ENCODE assay signal across 10 mouse cellular contexts in the genomic region with DNA sequence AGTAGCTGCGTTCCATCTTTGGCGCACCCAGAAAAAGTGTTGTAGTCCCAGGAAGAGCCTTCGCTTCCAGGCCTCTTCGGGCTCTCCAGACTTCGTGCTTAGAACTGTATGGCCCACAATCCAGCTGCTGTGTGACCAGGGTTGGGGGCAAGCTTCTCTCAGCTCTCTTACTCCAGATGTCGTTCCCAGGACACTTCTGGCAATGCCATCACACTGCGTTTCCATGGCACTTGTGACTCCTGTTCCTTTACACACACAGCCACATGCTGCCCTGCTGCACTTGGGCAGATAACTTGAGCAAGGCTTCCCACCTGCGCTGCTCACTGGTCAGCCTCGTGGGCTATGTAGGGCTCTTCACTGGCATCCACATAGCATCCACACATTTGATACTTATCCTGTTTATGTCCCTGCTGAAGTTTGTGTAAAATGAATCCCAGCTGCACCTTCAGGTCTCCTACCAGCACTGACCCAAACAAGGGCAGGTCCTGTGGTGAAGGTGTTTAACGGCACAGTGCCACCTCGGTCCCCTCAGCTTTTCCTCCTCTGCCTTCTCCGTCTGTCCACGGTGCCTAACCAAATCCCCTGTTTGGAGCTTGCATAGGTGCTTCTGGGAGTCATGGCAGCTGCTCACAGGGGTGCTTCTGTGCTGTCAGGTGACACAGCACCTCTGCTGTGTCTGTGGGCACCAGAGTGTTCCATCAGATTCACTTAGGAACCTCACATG. TPM values are rescaled to one million over a fixed set of nuclear protein-coding genes. Genes with fewer than 3 reads are reported as not detected.
DNase-seq lines count a peak whose midpoint lies in the region; ATAC-seq lines count a peak whose summit lies in the region.
"Had no signal": no experiment of that assay in that cellular context is flagged by ENCODE, and none has a peak within 500 bp of the region (broad histone marks: within the 10 kb centered on the region; RNA-seq: fewer than 3 reads in every experiment).

No protein-coding gene starts in this region.

- H3K27ac ChIP-seq in neural tube, embryonic 11.5 days (ENCODE audit: low read depth, low read length) = peak overlapping the region; percentile 100
- peak overlapping the region; percentile 99 for H3K27ac ChIP-seq in forebrain, embryonic 16.5 days (ENCODE audit: low read length)
- peak overlapping the region; percentile 100 for H3K27ac ChIP-seq in limb, embryonic 12.5 days
- peak overlapping the region; percentile 97 for H3K27ac ChIP-seq in stomach, embryonic 15.5 days

- no peaks in the 10 kb centered on the region for H3K9me3 ChIP-seq in neural tube, embryonic 11.5 days (ENCODE audit: control insufficient read depth, low read length)
- H3K9me3 ChIP-seq in forebrain, embryonic 16.5 days (ENCODE audit: control insufficient read depth, low read length) = no peaks in the 10 kb centered on the region
- H3K9me3 ChIP-seq in limb, embryonic 12.5 days = no peaks in the 10 kb centered on the region
- H3K9me3 ChIP-seq in stomach, embryonic 15.5 days = no peaks in the 10 kb centered on the region

- H3K36me3 ChIP-seq in neural tube, embryonic 11.5 days (ENCODE audit: control insufficient read depth, insufficient read depth, low read length) = peaks cover 3% of the 10 kb centered on the region; the same call in 1 of the 2 replicates
- H3K36me3 ChIP-seq in forebrain, embryonic 16.5 days (ENCODE audit: control insufficient read depth, insufficient read depth) = peaks cover 6% of the 10 kb centered on the region
- peaks cover 22% of the 10 kb centered on the region for H3K36me3 ChIP-seq in limb, embryonic 12.5 days
- peaks cover 13% of the 10 kb centered on the region for H3K36me3 ChIP-seq in stomach, embryonic 15.5 days

- no peak overlapping the region for H3K4me2 ChIP-seq in neural tube, embryonic 11.5 days (ENCODE audit: low read depth)
- no peak overlapping the region for H3K4me2 ChIP-seq in forebrain, embryonic 16.5 days (ENCODE audit: low read length)
- peak overlapping the region; percentile 65; the same call in 1 of the 2 replicates for H3K4me2 ChIP-seq in limb, embryonic 12.5 days
- H3K4me2 ChIP-seq in stomach, embryonic 15.5 days = no peak overlapping the region

- DNase-seq in neural tube, embryonic 11.5 days (ENCODE audit: low spot score) = no peak
- DNase-seq in neural tube, embryonic 10.5 days (ENCODE audit: extremely low spot score, low spot score) = no peak
- DNase-seq in urinary bladder, postnatal 25 days (ENCODE audit: low spot score) = no peak
- no peak for DNase-seq in gastrocnemius, postnatal 14 days
- DNase-seq in urinary bladder, adult 18-20 months (ENCODE audit: low spot score in 2 of 2) = no peak

- no peaks in the 10 kb centered on the region for H3K27me3 ChIP-seq in neural tube, embryonic 11.5 days (ENCODE audit: control insufficient read depth, insufficient read depth, low read length)
- no peaks in the 10 kb centered on the region for H3K27me3 ChIP-seq in forebrain, embryonic 16.5 days (replicated peaks; ENCODE audit: control insufficient read depth, insufficient read depth, low read length)
- no peaks in the 10 kb centered on the region for H3K27me3 ChIP-seq in limb, embryonic 12.5 days
- no peaks in the 10 kb centered on the region for H3K27me3 ChIP-seq in stomach, embryonic 15.5 days (replicated peaks)

- intact Hi-C loops in gastrocnemius, postnatal 14 days (cut with DNase I; ENCODE audit: low total_unique reads) = no loop called here

- ATAC-seq in neural tube, embryonic 11.5 days (ENCODE audit: insufficient read depth, low FRiP score, low TSS enrichment) = no peak
- ATAC-seq in forebrain, embryonic 16.5 days = no peak
- ATAC-seq in limb, embryonic 12.5 days (ENCODE audit: insufficient number of reproducible peaks, insufficient read depth, low FRiP score, low TSS enrichment, low read depth) = no peak
- no peak for ATAC-seq in stomach, embryonic 15.5 days (ENCODE audit: insufficient read depth, low FRiP score, low read depth)

- no peak overlapping the region for H3K4me3 ChIP-seq in neural tube, embryonic 11.5 days (ENCODE audit: low read depth, low read length)
- no peak overlapping the region for H3K4me3 ChIP-seq in forebrain, embryonic 16.5 days (replicated peaks; ENCODE audit: low read length)
- H3K4me3 ChIP-seq in limb, embryonic 12.5 days (replicated peaks) = no peak overlapping the region
- no peak overlapping the region for H3K4me3 ChIP-seq in stomach, embryonic 15.5 days (replicated peaks)

- no peak overlapping the region for H3K9ac ChIP-seq in neural tube, embryonic 11.5 days (ENCODE audit: low read length)
- H3K9ac ChIP-seq in forebrain, embryonic 16.5 days (replicated peaks; ENCODE audit: low read depth, low read length) = no peak overlapping the region
- no peak overlapping the region; the same call in 1 of the 2 replicates for H3K9ac ChIP-seq in limb, embryonic 12.5 days (replicated peaks)
- H3K9ac ChIP-seq in stomach, embryonic 15.5 days = no peak overlapping the region

- peaks cover 26% of the 10 kb centered on the region for H3K4me1 ChIP-seq in neural tube, embryonic 11.5 days (ENCODE audit: control insufficient read depth, insufficient read depth, low read length)
- H3K4me1 ChIP-seq in forebrain, embryonic 16.5 days (replicated peaks; ENCODE audit: control insufficient read depth, insufficient read depth, low read length) = peaks cover 42% of the 10 kb centered on the region
- H3K4me1 ChIP-seq in limb, embryonic 12.5 days (replicated peaks) = peaks cover 68% of the 10 kb centered on the region
- H3K4me1 ChIP-seq in stomach, embryonic 15.5 days = peaks cover 37% of the 10 kb centered on the region

- 91% methylated on average over 13 of the region's 13 CpGs for WGBS in neural tube, embryonic 11.5 days
- WGBS in forebrain, embryonic 16.5 days = 89% methylated on average over 13 of the region's 13 CpGs
- 72% methylated on average over 13 of the region's 13 CpGs for WGBS in limb, embryonic 12.5 days
- 77% methylated on average over 13 of the region's 13 CpGs for WGBS in stomach, embryonic 15.5 days

RNA-seq across cellular contexts. Expression of a gene that starts 22.5 kb away (rescaled TPM):
- polyA plus RNA-seq in neural tube, embryonic 11.5 days (2014; fragmentation: Nextera tagmentation; extraction: Ambion mirVana) = 6.7 and 8.2 TPM in 2 replicates
- polyA plus RNA-seq in forebrain, embryonic 16.5 days (2015; fragmentation: Nextera tagmentation; extraction: Ambion mirVana) = 6.9 and 8.9 TPM in 2 replicates
- 10.6 and 13.3 TPM in 2 replicates for polyA plus RNA-seq in limb, embryonic 12.5 days (2016; fragmentation: Nextera tagmentation; extraction: Ambion mirVana)
- 13.0 and 13.8 TPM in 2 replicates for polyA plus RNA-seq in stomach, embryonic 15.5 days (2015; fragmentation: Nextera tagmentation; extraction: Ambion mirVana)
- total RNA-seq in gastrocnemius, postnatal 14 days (2021) = 1 to 10 TPM; 7.3 to 8.1 TPM

RNA-seq across cellular contexts. Expression of a gene that starts 22.7 kb away (rescaled TPM):
- 14.5 and 16.0 TPM in 2 replicates for polyA plus RNA-seq in neural tube, embryonic 11.5 days (2014; fragmentation: Nextera tagmentation; extraction: Ambion mirVana)
- 15.5 and 19.5 TPM in 2 replicates for polyA plus RNA-seq in forebrain, embryonic 16.5 days (2015; fragmentation: Nextera tagmentation; extraction: Ambion mirVana)
- 23.2 and 25.5 TPM in 2 replicates for polyA plus RNA-seq in limb, embryonic 12.5 days (2016; fragmentation: Nextera tagmentation; extraction: Ambion mirVana)
- polyA plus RNA-seq in stomach, embryonic 15.5 days (2015; fragmentation: Nextera tagmentation; extraction: Ambion mirVana) = 27.5 and 27.6 TPM in 2 replicates
- total RNA-seq in gastrocnemius, postnatal 14 days (2021) = 1 to 10 TPM; 7.0 to 7.4 TPM

RNA-seq across cellular contexts. Expression of a gene that starts 22.9 kb away (rescaled TPM):
- 1.0 TPM in 1 of 2 replicates, not detected in the other for polyA plus RNA-seq in neural tube, embryonic 11.5 days (2014; fragmentation: Nextera tagmentation; extraction: Ambion mirVana)
- not detected in 2 replicates for polyA plus RNA-seq in forebrain, embryonic 16.5 days (2015; fragmentation: Nextera tagmentation; extraction: Ambion mirVana)
- 2.0 TPM in 1 of 2 replicates, not detected in the other for polyA plus RNA-seq in limb, embryonic 12.5 days (2016; fragmentation: Nextera tagmentation; extraction: Ambion mirVana)
- not detected in 2 replicates for polyA plus RNA-seq in stomach, embryonic 15.5 days (2015; fragmentation: Nextera tagmentation; extraction: Ambion mirVana)
- total RNA-seq in gastrocnemius, postnatal 14 days (2021) = not detected
- total RNA-seq: liver, adult 2 months had no signal
- polyA plus RNA-seq: activated CD4-positive, CD25-positive, alpha-beta regulatory T cell, adult 4 months had no signal
